Mouse (Mus musculus): Measurements from ENCODE around the gene Hspa12a.

GRCm38 (mm10) chr19:58878560-58878959 is 64.9 kb downstream of the Hspa12a start:
- TF ChIP-seq MYOG (IDR thresholded peaks at IDR 0.05; ENCODE audit: control insufficient read depth in 1 of 3, insufficient read depth in 1 of 3, insufficient read length in 2 of 3, low read depth in 2 of 3): no peak
- TF ChIP-seq MYOD1 (IDR thresholded peaks at IDR 0.05; ENCODE audit: control insufficient read depth in 1 of 3, insufficient read length in 2 of 3, low read depth in 2 of 3): no peak
- no peak for TF ChIP-seq MAX (IDR thresholded peaks at IDR 0.05; ENCODE audit: low read depth)
- no peak for TF ChIP-seq CEBPB (IDR thresholded peaks at IDR 0.05; ENCODE audit: insufficient read depth, poor library complexity, severe bottlenecking)
- no peak for TF ChIP-seq USF1 (IDR thresholded peaks at IDR 0.05; ENCODE audit: low read depth)
- TF ChIP-seq POLR2A (IDR thresholded peaks at IDR 0.05; ENCODE audit: insufficient read length, low read depth): no peak

Data from myocyte (in vitro differentiated cells).